Mouse (Mus musculus) heart, embryonic 13.5 days (tissue): ENCODE measurements around the gene Epop. TPM values are rescaled to one million over a fixed set of nuclear protein-coding genes. Genes with fewer than 3 reads are reported as not detected.

Source experiments
- ATAC-seq: fragments of 200-750 bp; cut with Nextera tagmentation; 2 replicates; pipeline ENCODE4 v1.8.0; 2017; ENCODE audit warnings: moderate TSS enrichment; ENCODE audit not compliant: insufficient number of reproducible peaks, low FRiP score, low TSS enrichment; ENCODE audit errors: extremely low read depth
- H3K27ac ChIP-seq: fragments of 300-500 bp; sonication (generic); replicated peaks from 2 replicates; pipeline ENCODE4 v1.5.1; 2015; ENCODE audit warnings: moderate library complexity, mild to moderate bottlenecking, inconsistent platforms
- H3K27me3 ChIP-seq: fragments of 300-500 bp; sonication (generic); replicated peaks from 2 replicates; pipeline ENCODE4 v1.6.1; 2015; ENCODE audit warnings: mild to moderate bottlenecking, inconsistent platforms
- H3K36me3 ChIP-seq: fragments of 300-500 bp; sonication (generic); 2 replicates; pipeline ENCODE4 v1.6.1; 2015; ENCODE audit warnings: mild to moderate bottlenecking, inconsistent platforms
- H3K4me1 ChIP-seq: fragments of 300-500 bp; sonication (generic); 2 replicates; pipeline ENCODE4 v1.6.1; 2015; ENCODE audit warnings: inconsistent platforms
- H3K4me2 ChIP-seq: fragments of 300-500 bp; sonication (generic); 2 replicates; pipeline ENCODE4 v1.6.1; 2015; ENCODE audit warnings: inconsistent platforms, mild to moderate bottlenecking, moderate library complexity
- H3K4me3 ChIP-seq: fragments of 300-500 bp; sonication (generic); 2 replicates; pipeline ENCODE4 v1.5.1; 2015; ENCODE audit warnings: moderate library complexity, mild to moderate bottlenecking, inconsistent platforms
- H3K9ac ChIP-seq: fragments of 300-500 bp; sonication (generic); 2 replicates; pipeline ENCODE4 v1.6.1; 2015; ENCODE audit warnings: inconsistent platforms, mild to moderate bottlenecking, moderate library complexity
- H3K9me3 ChIP-seq: fragments of 300-500 bp; sonication (generic); 2 replicates; pipeline ENCODE4 v1.6.1; 2016; ENCODE audit warnings: inconsistent platforms
- WGBS: fragments of 180-500 bp; shearing (Covaris S2); methylation state at CpG from one replicate; pipeline ENCODE4 v1.1.7; 2015; ENCODE audit warnings: mixed read lengths; 5-methylcytosine and 5-hydroxymethylcytosine counted together
- microRNA-seq: library from miRNA; unstranded; fragments of <30 nt; microRNA quantifications from one replicate; pipeline ENCODE4, GENCODE M21; 2016
- polyA plus RNA-seq: library from polyadenylated mRNA; unstranded; fragments of >200 nt; fragmentation: Nextera tagmentation; extraction: Ambion mirVana; gene quantifications from 2 replicates; pipeline ENCODE4 v1.2.1, GENCODE M21; 2015

Gene Epop
- polyA plus RNA-seq, 1 experiment from 2014 or later, result 1.1 TPM

- H3K4me2 ChIP-seq, result no peak overlapping the region
Measured at GRCm38 (mm10) chr11:97578286-97578685, 51.2 kb downstream of the Epop start.

More at GRCm38 (mm10) chr11:97578286-97578685, 51.2 kb downstream of the Epop start:
- Histone ChIP-seq H3K4me3 (no peak overlapping the region), H3K4me1 (peaks cover 15% of the 10 kb centered on the region), H3K36me3 (no peaks in the 10 kb centered on the region), H3K27me3 (peaks cover 69% of the 10 kb centered on the region), H3K27ac (no peak overlapping the region), H3K9me3 (no peaks in the 10 kb centered on the region), H3K9ac (no peak overlapping the region)
- 34% methylated on average over 2 of the region's 2 CpGs for WGBS
- ATAC-seq, result no peak

Small RNA genes lying within 50 kb of the gene (microRNA-seq; reads per million reads assigned to microRNA genes)
- gene Gm24158 (not detected), gene Mir6927 (not detected)

Other genes starting within 250 kb of the Epop start
- 6.6 and 6.9 TPM in 2 replicates for gene Arhgap23, start 214.2 kb downstream of the Epop start, polyA plus RNA-seq
- 0.84 and 1.5 TPM in 2 replicates for gene 4933428G20Rik, start 129.4 kb downstream of the Epop start, polyA plus RNA-seq
- 0.03 and 0.08 TPM in 2 replicates for gene Srcin1, start 53.5 kb downstream of the Epop start, polyA plus RNA-seq
- 1.7 and 1.9 TPM in 2 replicates for gene Mllt6, start 33.7 kb upstream of the Epop start, polyA plus RNA-seq
- 44.1 and 53.7 TPM in 2 replicates for gene Cisd3, start 56.1 kb upstream of the Epop start, polyA plus RNA-seq
- 10.5 and 11.0 TPM in 2 replicates for gene Pcgf2, start 70.8 kb upstream of the Epop start, polyA plus RNA-seq
- 371 and 445 TPM in 2 replicates for gene Psmb3, start 73.7 kb upstream of the Epop start, polyA plus RNA-seq
- 0.90 and 1.0 TPM in 2 replicates for gene Pip4k2b, start 115.0 kb upstream of the Epop start, polyA plus RNA-seq
- 10.2 and 10.5 TPM in 2 replicates for gene Cwc25, start 136.9 kb upstream of the Epop start, polyA plus RNA-seq
- gene 1700001P01Rik, start 146.2 kb upstream of the Epop start, polyA plus RNA-seq, result not detected in 2 replicates
- gene Rpl23, start 152.7 kb upstream of the Epop start, polyA plus RNA-seq, result 376 and 393 TPM in 2 replicates
- 45.1 and 46.0 TPM in 2 replicates for gene Lasp1, start 169.3 kb upstream of the Epop start, polyA plus RNA-seq
- 5.1 and 5.5 TPM in 2 replicates for gene B230217C12Rik, start 211.1 kb upstream of the Epop start, polyA plus RNA-seq